Mouse (Mus musculus) layer of hippocampus, postnatal 10 days (tissue): ENCODE measurements around the gene Tesmin. TPM values are rescaled to one million over a fixed set of nuclear protein-coding genes. Genes with fewer than 3 reads are reported as not detected.
A peak's percentile ranks its signal among the peaks of the same experiment; 100 is the strongest.

Experiments
- DNase-seq, 2 experiments: peaks; one replicate each; pipeline ENCODE4 v3.0.0; 2021; ENCODE audit warnings: low spot score in 2 of 2
- total RNA-seq, 2 experiments: library from RNA; stranded (reverse); gene quantifications; 2 replicates each; pipeline ENCODE4 v1.2.3; 2021

The Tesmin gene
- total RNA-seq, 2 experiments from 2014 or later = 0.41 to 0.69 TPM

DNA sequence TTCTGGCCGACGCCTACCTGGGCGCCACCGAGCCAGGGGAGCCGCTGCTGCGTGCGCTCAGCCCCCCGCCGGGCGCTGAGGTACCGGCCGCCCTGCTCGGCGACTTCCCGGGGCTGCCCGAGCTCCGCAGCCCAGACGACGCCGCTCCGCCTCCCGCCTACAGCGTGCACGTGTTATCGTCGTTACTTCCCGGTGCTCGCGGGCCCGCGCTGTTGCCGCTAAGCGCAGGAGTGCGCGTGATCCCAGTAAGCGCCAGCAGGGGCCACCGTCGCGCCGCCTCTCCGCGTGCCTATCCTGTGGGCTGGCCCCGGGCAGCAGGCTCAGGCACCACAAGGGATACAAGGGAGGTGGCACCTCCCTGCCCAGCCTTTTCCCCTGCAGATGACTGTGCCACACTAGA lies 432 bp downstream of the Tesmin start:
- peak; percentile 94 to 96 for DNase-seq

GRCm38 (mm10) chr19:3392384-3392783 lies 3.7 kb downstream of the Tesmin start:
- DNase-seq = no peak

GRCm38 (mm10) chr19:3394216-3394615 lies 5.6 kb downstream of the Tesmin start:
- no peak for DNase-seq

- DNase-seq = no peak
Observed at GRCm38 (mm10) chr19:3400057-3400456, 11.4 kb downstream of the Tesmin start.

DNA sequence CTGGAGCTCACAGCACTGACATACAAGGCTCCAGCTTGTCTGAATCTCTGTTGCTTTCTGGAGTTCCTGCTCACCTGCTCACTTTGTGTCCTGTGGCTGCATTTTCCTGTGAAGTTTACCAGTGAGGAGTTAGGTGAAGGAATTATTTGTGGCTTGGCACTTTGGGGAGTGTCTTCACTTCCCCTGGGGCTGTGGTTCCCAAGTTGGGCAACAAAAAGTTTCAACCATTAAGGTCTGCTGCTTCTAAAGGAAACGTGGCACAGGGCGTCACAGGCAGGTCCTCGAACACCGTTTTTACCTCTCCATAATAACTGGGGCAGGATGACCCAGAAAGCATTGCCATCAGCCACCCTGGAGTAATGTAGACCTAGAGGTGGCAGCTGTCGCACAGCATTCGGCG lies 12.8 kb downstream of the Tesmin start:
- DNase-seq = no peak

DNA sequence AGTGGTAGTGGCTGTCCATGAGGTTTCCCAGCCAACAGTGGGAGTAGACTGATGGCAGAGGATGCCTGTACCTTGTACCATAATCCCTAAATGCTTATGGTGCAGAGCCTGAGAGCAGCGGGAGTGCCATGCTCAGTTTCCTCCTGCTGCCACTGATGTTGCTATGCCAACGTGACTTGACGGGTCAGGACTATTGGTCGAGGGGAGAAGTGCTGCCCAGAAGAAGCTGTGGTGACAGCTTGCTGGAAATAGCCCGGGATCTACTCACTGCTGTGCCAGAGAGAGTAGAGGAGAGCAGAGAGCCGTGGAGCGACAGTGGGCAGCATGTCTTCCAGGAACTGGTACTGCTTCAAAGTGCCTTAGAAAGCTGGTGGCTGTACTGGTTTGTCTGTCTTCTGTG lies 13.3 kb downstream of the Tesmin start:
- DNase-seq = no peak

DNA sequence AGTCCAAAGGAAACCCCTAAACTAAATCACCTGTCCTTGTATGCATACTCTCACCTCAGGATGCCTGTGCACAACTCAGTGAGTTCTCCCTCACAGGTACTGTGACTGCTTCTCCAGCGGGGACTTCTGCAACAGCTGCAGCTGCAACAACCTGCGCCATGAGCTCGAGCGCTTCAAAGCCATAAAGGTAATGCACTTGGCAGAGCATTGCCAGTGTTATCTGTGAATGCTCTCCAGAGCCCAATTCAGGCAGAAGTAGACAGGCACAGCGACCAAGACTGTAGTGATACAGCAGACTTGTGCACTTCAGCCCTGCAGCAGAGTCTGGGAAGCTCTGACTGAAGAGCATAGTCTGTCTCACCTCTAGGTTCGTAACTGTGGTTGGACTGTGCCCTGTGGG lies 13.7 kb downstream of the Tesmin start:
- DNase-seq = no peak

GRCm38 (mm10) chr19:3404030-3404429 lies 15.4 kb downstream of the Tesmin start:
- no peak for DNase-seq

GRCm38 (mm10) chr19:3405531-3406281 lies 17.0 kb downstream of the Tesmin start:
- no peak for DNase-seq

- peak; percentile 25 to 30 for DNase-seq
Observed at GRCm38 (mm10) chr19:3414268-3414733, 25.6 kb downstream of the Tesmin start, which contains the start of gene Gal. TSS of gene Gal (minus strand) at chr19:3414544.

GRCm38 (mm10) chr19:3419251-3419650 lies 30.6 kb downstream of the Tesmin start:
- no peak for DNase-seq

DNA sequence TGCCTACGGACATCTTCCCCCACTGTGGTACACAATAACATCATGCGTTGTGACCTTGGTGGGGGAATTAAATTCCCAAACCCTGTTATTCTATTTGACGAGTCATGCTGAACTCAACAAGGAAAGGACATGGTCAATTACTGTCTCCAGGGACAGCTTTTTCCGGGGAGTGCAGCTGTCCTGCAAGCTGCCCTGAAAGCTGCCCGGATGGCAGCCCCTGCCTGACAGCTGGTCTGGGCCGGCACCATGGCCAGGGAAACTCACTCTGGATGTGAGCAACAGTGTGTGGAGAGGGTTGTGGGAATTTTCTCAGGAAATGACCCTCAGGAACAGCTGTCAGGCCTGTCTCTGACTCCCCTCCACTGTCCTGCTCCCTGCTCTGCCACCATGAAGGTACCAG lies 33.8 kb downstream of the Tesmin start:
- DNase-seq = no peak

GRCm38 (mm10) chr19:3422981-3423380 lies 34.3 kb downstream of the Tesmin start:
- no peak for DNase-seq

DNA sequence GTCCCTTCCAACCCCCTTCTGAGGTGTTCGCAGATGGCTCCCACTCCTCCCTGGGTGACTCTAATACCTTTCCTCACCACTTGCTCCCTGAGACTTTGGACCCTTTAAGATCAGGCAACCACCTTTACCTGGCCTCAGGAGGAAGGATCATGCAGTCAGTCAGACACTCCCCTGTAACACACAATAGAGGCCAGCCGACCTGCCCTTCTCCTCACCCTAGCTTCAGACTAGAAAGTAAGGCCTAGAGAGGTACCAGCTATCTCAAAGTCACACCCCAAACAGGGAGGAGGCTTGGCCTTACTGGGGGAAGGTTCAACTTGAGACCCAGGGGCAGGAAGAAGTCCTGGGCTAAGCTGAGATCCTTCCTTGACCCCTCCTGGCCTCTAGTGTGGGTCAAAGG lies 35.6 kb downstream of the Tesmin start:
- DNase-seq = no peak

DNA sequence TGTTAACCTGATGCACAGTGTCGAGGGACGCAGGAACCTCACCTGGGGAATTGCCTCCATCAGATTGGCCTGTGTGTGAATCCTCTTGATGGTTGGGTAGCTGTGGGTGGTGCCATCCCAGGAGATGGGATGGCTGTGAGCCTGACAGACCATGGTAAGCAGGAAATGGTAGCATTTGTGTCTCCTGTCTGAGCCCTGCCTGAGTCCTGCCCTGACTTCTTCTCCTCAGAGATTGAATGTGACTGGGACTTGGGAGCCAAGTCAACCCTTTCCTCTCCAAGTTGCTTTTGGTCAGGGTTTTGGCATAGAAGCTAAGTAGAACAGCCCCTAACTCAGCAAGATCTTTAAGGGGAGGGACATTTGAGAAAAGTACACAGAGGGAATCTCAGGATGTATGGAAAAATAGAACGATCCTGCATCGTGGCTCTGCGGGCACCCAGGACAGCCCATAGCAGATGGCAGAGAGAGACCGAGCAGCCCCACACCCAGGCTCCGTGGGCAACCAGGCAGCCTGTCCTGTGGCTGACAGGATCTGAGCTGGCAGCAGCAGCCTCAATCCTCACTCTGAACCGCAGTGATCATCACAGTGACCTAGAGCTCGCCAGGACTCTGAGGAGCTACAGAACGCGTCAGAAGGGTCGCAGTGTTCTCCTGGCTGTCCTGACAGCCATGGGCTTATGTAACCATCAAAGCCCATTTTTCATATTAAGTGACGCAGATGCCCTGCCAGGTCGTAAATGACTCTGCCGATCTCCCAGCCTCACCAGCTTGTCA lies 39.6 kb downstream of the Tesmin start:
- no peak for DNase-seq

DNA sequence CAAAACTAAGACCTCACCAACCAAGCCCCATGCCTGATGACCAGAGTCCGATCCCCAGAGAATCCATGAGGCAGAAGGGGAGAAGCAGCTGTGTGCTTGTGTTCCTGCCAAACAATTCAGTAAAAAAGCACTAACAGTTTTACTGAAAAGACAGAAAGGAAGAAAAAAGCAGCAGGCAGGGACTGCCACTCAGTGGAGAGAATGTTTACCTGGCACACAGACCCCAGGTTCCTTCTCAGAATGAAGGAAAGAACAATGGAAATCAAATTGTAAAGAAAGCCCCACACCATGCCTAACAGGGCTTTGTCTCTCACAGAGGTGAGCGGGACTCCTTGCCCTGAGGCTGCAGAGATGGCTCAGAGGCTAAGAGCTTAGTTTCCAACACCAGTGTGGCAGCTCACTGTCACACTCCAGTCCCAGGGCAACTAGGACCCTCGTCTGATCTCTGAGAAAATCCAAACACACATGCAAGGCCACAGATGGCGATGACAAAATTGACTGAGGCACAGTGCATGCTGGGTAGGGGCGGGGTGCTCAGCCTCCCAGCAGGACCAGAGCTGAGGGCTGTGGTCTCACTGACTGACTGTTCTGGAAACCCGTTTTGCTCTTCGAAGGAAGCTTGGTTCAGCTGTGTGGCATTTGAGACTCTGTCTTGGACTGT lies 40.6 kb downstream of the Tesmin start:
- peak in 1 of 2 experiments; percentile 21 for DNase-seq

- no peak for DNase-seq
Observed at GRCm38 (mm10) chr19:3431066-3431465, 42.4 kb downstream of the Tesmin start.

DNA sequence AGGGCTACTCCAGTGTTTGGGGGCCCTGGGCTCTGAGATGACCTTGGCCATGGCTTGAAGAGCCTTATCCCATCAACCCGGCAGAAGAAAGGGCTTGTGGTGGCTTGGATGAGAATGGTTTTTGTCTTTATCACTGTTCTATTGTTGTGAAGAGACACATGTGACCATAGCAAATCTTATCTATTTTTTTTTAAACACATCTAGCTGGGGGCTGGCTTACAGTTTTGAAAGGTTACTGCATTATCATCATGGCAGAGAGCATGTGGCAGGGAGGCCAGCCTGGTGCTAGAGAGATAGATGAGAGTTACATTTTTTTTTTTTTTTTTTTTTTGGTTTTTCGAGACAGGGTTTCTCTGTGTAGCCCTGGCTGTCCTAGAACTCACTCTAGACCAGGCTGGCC lies 43.3 kb downstream of the Tesmin start:
- no peak for DNase-seq

DNA sequence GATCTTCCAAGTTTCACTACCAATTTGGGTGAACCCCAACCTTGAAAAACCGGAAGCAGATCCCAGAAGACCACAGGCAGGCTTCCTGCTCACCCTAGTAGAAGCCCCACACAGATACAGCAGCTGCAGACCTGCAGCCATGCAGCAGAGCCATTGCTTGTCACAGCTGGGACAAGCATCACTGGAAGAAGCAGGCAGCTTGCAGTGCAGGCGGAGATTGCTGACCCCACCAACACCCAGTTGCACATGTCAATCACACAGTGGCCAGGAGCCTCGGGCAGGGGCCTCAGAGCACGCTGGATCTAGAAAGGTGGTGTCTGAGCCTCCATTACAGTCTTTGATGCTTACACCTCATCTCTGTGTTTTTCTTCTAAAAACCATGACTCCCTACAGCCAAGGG lies 45.5 kb downstream of the Tesmin start:
- no peak for DNase-seq

GRCm38 (mm10) chr19:3434641-3435040 lies 46.0 kb downstream of the Tesmin start:
- DNase-seq = no peak

DNA sequence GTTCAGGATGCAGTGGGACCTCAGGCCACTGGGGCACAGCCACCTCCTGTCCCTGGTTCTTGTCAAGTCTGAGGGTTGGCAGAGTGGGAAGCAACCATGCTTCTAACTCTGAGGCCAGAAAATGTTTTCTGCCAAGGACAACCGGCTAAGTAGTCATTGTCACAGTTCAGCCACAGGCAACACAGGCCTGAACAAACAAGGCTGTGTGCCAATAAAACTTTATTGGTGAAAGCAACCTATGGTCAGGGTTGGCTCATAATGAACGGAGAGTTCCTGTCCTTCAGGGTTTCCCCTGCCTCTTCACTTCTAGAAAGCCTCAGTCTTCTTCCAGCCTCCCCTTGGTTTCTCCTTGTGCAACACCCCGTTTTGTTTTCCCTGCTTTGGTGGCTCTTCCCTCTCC lies 47.2 kb downstream of the Tesmin start:
- no peak for DNase-seq

DNA sequence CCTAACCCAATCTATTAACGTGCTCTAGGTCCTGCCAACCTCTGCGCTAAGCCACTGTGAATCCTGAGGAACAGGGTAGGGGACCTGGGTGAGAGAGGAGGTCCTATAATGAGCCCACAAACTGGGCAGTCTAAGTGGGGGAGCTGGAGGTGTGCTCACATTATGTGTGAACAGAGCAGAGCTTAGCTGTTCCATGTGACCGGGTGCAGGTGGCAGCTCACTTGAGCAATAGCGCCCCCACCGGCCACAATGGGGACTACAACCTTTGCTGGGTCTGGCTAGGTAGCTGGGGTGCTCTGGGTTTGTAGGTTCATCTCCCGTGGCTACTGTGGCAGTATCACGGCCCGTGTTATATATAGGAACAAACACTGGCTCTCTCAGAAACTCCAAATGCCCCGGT lies 48.2 kb downstream of the Tesmin start:
- DNase-seq = peak in 1 of 2 experiments; percentile 31
